Mouse (Mus musculus): ENCODE results near the gene Tmem119.
"Not testable (repeated sequence)": the region's sequence is repeated elsewhere in the genome, so short reads cannot be mapped to it uniquely, and the experiment has no call there.

Tmem119 gene

GRCm38 (mm10) chr5:113789075-113789788, 11.1 kb downstream of the Tmem119 start:
- DNase-seq (ENCODE audit: low read depth, low spot score), result no peak

DNA sequence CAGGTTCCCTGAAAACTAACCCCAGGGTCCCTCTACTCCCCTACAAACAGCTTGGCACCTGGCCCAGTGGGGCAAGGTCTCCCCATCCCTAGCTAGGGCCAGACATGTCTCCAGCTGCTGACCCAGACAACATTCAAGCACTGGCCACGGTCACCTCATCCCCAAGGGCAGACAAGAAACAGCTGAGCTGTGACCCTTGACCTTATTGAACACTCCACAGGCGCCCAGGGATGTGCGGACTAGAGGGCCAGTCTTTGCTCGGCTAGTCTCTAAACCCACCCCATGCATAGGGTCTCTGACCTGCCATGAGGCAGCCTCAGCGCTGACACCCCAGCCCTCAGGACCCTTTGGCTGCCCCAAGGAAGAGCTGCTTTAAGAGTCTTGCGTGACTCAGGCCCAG, 11.7 kb downstream of the Tmem119 start:
- DNase-seq (ENCODE audit: low read depth, low spot score), result no peak

GRCm38 (mm10) chr5:113786985-113787384, 13.3 kb downstream of the Tmem119 start:
- no peak for DNase-seq (ENCODE audit: low read depth, low spot score)

DNA sequence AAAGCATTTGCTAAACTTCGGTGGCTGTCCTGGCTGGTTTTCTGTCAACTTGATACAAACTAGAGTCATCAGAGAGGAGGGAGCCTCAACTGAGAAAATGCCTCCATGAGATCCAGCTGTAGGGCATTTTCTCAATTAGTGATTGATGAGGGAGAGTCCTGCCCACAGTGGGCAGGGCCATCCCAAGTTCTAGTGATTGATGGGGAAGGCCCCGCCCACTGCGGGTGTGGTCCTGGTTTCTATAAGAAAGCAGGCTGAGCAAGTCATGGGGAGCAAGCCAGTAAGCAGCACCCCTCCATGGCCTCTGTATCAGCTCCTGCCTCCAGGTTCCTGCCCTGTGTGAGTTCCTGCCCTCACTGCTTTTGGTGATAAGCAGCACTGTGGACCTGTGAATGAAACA, 16.2 kb downstream of the Tmem119 start:
- peak; percentile 57 for DNase-seq (ENCODE audit: low read depth, low spot score)

DNA sequence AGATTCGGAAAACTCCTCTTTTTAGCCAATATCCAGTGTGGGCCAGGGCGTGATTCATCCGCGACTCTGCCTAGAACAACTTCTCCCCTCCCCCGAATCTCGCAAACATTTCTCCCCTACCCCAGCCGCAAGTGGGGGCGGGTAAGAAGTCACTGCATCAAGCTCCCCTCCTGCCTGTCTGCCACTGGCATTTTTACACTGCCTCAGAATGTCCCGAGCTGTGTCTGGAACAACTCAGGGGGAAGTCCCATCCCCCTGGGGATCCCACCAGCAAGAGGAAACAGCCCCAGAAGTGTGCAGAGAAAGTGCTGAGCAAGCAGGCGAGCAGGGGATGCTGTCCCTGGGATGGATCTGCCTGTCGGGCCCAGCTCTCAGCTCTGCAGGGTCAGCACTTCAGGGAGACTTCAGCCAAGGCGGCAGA, 16.7 kb downstream of the Tmem119 start:
- DNase-seq (ENCODE audit: low read depth, low spot score), result no peak

GRCm38 (mm10) chr5:113782624-113783023, 17.7 kb downstream of the Tmem119 start:
- DNase-seq (ENCODE audit: low read depth, low spot score), result no peak

GRCm38 (mm10) chr5:113781875-113782274, 18.4 kb downstream of the Tmem119 start:
- DNase-seq (ENCODE audit: low read depth, low spot score), result no peak

DNA sequence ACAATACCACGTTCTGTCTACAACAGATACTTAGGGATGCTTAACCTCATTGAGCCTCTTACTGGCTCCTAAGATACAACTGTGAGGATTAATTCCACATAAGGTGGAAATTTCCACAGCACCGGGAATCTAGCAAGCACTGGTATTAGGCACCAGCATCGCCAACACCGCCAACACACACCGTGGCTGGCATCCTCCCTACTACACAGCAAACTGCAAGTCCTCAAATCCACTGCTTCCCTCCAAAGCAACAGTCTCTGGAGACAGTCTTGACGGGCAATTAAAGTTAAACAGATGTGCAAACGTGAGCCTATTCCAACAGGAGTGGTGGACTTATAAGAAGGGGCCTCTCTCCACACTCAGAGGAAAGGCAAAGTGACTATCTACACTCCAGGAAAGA, 19.1 kb downstream of the Tmem119 start:
- no peak for DNase-seq (ENCODE audit: low read depth, low spot score)

DNA sequence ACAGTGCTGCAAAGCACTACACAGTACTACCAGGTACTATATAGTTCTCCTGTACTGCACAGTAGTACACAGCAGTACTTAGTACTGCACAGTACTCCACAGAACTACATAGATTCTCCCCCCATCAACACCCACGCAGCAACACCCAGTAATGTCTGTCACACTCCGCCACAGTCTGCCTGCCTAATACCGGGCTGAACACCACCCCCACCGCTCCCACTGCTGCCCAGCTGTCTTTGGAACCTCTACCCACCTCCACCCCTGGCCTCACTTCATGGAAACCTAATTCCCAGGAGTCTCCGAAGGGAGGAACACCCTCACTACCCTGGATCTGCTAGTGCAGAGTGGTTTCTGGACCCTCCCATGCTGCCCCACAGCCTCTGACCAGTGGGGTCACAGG, 19.6 kb downstream of the Tmem119 start:
- no peak for DNase-seq (ENCODE audit: low read depth, low spot score)

DNA sequence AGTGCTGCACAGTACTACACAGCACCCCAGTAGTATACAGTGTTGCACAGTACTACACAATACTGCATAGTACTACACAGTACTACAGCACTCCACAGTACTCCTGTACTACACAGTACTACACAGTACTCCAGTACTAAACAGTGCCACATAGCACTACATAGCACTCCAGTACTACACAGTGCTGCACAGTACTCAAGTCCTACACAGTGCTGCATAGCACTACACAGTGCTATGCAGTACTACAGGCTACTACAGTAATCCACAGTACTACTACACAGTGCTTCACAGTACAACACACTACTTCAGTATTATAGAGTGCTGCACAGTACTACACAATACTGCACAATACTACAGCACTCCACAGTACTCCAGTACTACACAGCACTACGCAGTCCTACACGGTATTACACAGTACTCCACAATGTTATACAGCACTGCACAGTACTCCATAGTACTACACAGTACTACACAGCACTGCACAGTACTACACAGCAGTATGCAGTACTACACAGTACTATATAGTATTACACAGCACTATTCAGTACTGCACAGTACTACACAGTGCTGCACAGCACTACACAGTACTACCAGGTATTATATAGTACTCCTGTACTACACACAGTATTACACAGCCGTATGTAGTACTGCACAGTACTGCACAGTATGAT, 20.1 kb downstream of the Tmem119 start:
- DNase-seq (ENCODE audit: low read depth, low spot score), result no peak

DNA sequence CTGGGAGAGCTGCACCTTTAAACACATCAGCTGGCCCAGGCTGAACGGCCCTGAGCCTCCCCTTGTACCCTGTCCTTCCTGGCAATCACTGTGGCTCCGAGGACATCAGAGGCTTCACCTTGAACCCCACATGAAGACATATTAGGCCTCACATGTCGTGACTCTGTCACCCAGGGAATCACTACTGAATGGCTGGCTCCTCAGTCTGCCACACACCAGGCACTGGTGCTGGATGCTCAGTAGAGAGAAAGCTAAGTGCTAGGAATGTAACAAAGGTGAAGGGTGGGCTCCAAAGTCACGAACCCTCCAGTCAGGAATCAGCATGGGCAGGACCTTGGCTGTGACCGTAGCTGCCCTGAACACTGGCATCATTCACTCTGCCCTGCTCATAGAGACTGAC, 20.7 kb downstream of the Tmem119 start:
- no peak for DNase-seq (ENCODE audit: low read depth, low spot score)

DNA sequence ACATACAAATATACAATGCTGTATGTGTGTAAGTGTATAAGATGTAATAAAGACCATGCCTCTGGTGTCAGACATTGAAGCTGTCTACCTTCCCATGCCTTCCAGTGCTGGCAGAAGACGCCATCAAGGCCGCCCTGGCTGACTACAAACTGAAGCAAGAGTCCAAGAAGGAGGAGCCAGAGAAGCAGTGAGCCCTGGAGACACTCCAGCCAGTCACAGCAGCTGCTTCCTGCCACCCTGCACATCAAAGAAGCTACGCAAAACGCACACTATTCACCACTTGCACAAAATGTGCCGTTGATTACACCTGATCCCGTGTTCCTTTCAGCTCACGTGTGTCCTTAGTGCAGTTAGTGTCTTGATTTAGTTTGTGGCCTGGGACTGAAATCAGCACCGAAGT, 22.6 kb downstream of the Tmem119 start:
- not testable (repeated sequence) for DNase-seq (ENCODE audit: low read depth, low spot score)

DNA sequence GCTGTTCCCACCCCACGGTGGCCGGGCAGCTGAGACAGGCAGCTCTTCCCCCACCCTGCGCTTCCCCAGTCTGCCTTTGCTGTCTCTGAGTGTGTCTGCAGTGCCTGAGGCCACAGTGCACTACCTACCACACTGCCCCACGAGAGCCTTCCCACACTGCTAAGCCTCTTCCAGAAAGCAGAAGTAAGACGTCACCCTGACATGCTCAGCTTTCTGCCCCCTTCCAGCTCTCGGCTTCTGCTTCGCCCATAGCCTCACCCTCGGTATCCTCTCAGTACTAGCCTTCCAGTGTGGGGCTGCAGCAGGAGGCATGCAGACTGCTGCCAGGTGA, 23.5 kb downstream of the Tmem119 start:
- DNase-seq (ENCODE audit: low read depth, low spot score), result no peak

DNA sequence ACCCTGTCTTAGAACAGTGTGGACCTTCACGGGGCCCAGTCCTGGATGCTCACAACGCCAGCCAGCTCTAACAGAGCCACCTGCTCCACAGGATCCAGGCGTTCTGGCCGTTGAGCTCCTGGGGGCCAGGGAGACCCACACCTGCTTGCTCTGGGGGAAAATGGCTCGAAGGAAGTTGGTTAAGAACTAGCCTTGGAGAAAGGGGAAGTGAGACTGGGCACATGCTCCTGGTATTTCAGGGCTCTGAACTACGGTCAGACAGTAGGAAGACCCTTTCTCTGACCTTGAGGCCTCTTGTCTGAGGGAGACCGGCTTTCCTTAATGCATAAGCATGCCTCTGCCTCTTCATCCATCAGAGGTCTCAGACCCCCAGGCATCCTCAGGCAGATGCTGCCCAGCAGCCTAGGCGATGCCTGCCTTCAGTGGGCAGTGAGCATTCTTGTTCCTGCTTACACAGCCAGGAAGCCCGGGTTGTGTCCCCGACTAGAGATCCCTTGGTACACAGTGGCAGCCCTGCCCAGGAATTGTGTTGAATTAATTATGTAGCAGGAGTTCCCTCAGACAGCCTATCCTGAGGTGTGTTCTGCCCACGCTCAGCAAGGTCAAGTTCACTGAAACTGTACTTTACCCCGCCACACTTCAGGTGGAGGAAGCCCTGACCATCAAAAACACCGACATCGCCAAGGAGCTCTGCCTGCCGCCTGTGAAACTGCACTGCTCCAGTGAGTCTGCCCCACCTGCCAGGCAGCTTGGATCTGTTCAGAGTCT, 24.0 kb downstream of the Tmem119 start:
- DNase-seq (ENCODE audit: low read depth, low spot score), result no peak

- no peak for DNase-seq (ENCODE audit: low read depth, low spot score)
Observed at GRCm38 (mm10) chr5:113775585-113775984, 24.7 kb downstream of the Tmem119 start.

GRCm38 (mm10) chr5:113773664-113774063, 26.7 kb downstream of the Tmem119 start:
- peak; percentile 84 for DNase-seq (ENCODE audit: low read depth, low spot score)

- no peak for DNase-seq (ENCODE audit: low read depth, low spot score)
Observed at GRCm38 (mm10) chr5:113772905-113773519, 27.3 kb downstream of the Tmem119 start.

DNA sequence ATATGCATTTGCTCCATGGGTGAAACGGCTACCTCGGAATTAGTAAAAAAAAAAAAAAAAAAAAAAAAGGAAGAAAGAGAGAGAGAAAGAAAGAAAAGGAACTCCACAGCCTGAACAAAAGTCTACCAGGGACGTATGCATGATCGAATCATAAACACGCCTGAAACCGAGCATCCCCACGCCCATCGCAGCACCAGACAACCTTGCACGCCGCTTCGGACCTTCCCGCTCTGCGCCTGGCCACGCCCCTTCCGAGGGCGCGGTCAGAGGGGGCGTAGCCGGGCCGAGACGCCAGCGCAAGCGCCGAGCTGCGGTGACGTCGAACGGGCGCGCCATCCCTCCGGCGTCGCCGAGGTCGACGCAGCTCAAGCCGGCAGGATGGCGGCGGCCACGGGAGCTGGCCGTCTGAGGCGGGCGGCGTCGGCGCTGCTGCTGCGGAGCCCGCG, 27.8 kb downstream of the Tmem119 start, which contains the start of the genes Sart3 and Iscu:
TSS of gene Sart3 (minus strand) at position 61 of the 446 bp plus-strand sequence.
TSS of gene Iscu (plus strand) at position 299 of the 446 bp plus-strand sequence.
- peak; percentile 96 for DNase-seq (ENCODE audit: low read depth, low spot score)

DNA sequence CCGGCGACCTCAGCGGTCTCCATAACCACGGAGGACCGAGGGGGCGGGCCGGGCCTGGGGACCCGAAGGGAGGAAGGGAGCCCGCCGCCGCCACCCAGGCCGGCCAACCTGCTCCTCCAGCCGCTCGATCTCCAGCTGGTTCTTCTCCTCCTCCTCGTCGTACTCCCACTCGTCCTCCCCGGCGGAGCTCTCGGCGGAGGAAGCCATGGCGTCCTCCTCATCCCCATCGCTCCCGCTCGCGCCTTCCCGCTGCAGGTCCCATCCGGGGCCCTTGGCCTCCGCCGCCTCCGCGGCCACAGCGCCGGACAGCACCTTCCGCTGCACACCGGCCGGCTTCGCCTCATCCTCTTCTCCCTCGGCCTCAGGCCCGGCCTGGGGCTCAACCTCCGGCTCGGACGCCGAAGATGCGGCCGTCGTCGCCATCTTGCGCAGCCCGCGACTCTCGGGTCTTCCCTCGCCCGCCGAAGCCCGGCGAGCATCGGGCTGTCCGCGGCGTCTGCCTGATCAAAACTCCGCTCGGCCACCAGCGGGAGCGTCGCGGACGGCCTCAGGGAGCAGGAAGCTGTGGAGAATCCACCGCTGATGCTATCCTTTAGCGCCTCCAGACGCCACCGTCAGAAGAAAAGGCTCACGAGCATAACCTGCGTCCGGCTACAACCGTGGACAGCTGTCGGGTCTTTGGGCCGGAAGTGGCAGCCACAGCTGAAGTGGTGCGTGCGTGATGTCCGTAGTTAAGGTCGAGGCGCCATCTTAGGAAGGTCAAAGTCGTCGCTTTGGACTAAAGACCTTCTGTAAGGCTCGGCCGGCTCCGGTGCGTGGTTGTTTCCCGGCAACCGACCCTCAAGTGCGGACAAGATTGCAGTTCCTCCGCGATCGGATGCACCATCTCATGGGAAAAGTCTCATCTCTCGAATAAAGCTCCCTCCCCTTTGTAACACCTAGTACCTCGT, 28.8 kb downstream of the Tmem119 start:
- peak; percentile 89 for DNase-seq (ENCODE audit: low read depth, low spot score)

- DNase-seq (ENCODE audit: low read depth, low spot score), result no peak
Observed at GRCm38 (mm10) chr5:113768806-113769205, 31.5 kb downstream of the Tmem119 start.
